Mouse (Mus musculus): ENCODE data around the gene Rpp14.
A peak's percentile ranks its signal among the peaks of the same experiment; 100 is the strongest.

Rpp14 gene

GRCm38 (mm10) chr14:8059938-8060337, 20.2 kb upstream of the Rpp14 start:
- DNase-seq (ENCODE audit: low read depth): peak; percentile 45

DNA sequence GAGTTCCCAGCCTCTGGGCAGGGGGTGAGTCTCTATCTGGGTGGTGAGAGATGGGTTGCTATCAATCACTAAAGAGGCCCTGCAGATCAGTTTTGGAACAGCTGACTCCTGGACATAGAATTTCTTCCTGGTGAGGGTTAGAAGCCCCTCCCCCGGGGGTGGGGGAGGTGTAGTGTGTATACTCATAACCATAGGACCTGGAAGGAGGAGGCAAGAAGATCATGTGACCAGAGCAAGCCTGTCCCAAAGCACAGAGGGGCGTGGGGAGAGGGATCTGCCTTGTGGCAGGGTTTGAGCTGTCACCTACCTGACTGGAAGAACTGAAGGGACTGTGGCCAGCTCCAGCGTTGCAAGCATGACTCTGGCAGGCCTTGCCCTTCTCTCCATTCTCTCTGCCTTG, 18.1 kb upstream of the Rpp14 start:
- DNase-seq (ENCODE audit: low read depth): no peak

GRCm38 (mm10) chr14:8062537-8063301, 17.4 kb upstream of the Rpp14 start:
- no peak for DNase-seq (ENCODE audit: low read depth)

GRCm38 (mm10) chr14:8063835-8064785, 16.1 kb upstream of the Rpp14 start:
- peak; percentile 88 for DNase-seq (ENCODE audit: low read depth)

DNA sequence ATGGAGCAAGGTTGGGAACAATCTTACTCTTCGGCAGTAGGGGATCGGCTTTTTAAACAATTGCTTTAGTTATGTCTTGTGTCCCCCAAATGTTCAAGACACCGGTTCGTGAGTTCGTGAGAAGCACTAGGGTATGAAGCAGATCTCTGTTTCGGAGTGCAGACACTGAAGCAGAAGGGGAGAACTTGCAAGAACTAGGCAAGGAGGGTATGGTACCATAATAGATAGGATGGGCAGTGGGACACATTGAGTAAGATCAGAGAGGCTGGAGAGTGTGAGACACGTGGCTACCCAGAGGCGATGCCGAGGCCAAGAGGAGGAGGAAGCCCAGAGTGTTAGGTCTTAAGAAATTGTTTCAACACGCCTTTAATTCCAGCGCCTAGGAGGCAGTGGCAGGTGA, 551 bp downstream of the Rpp14 start:
- DNase-seq (ENCODE audit: low read depth): peak; percentile 70

DNA sequence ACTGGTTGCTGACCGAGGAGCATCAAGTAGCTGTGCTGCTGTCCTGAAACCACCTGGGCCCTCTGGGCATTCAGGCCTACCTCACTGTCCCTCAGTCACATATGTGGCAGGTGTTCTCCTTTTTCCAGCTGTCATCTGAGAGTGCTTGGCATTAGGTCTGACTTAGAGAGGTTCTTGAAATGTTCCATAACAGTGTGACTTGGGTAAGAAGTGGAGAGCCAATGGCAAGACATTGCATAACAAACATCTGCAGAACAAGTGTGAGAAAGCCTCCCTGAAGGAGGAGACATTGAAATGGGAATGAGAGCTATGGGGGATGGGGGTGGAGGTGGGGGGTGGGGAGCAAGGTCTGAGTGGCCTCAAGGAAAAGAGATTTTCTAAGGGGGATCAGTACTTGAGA, 2.8 kb downstream of the Rpp14 start:
- DNase-seq (ENCODE audit: low read depth): no peak

DNA sequence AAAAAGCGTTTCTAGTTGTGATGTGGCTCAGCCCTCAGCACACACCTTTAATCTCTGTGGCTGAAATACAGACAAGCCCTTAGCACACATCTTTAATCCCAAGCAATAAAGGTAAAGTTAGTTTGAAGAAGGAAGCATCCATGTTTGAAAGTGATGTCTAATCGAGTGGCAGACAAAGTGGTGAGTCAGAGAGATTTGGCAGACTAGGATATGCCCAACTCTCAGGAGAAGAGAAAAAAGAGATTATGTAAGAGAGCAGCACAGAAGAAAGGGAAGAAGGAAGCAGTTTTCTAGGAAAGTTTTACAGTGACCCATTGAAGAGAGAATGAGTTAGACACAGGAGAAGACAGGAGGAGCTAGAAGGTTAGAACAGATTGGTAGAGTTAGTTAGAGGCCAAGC, 8.8 kb downstream of the Rpp14 start:
- DNase-seq (ENCODE audit: low read depth): no peak

GRCm38 (mm10) chr14:8092573-8092972, 12.4 kb downstream of the Rpp14 start:
- peak; percentile 78 for DNase-seq (ENCODE audit: low read depth)

DNA sequence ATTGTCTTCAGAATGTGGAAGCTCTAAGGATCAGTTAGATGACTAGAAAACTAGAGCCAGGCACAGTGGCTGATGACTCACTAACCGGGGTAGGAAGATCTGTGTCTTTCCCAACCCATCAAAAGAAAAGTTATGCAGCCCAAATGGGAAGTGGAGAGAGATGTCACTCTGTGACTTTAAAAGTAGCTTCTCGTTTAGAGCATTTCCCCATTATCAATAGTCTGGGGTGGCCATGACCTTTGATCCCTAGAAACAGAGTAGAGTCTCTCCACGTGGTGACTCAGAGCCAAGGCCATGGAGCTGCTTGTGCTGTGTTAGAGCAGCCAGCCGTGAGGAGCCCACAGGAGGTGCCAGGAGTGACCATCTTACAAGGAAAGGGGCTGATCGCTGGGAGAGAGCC, 13.3 kb downstream of the Rpp14 start:
- DNase-seq (ENCODE audit: low read depth): peak; percentile 69

GRCm38 (mm10) chr14:8094931-8095561, 14.9 kb downstream of the Rpp14 start:
- DNase-seq (ENCODE audit: low read depth): no peak

- peak; percentile 46 for DNase-seq (ENCODE audit: low read depth)
Observed at GRCm38 (mm10) chr14:8095562-8095950, 15.4 kb downstream of the Rpp14 start.

DNA sequence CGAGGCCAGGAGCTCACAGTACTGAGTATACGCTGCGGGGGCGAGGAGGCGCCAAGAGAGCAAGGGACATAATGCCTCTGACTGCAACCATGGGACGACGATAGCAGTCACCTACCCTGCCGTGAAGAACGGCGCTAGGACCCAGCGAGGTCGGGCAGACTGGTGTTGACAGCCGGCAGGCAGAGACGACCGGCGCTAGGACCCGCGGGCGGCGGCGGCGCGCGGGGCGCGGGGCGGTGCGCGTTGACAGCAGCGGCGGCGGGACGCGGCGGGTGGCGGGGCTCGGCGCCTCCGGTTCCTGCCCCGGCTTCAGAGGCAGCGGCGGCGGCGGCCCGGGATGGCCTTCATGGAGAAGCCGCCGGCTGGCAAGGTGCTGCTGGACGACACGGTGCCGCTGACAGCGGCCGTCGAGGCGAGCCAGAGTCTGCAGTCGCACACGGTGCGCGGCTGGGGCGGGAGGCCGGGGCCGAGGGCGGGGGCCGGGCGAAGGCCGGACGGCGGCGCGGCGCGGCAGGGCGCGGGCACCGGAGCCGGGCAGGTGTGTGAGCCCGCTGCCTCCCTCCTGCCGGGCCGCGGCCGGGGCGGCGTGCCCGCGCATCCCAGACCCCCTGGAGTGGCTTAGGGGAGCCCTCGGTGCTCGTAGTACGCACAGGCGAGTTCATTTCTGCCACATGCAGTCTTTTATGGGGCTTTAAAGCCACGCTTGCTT, 18.0 kb downstream of the Rpp14 start, which contains the start of gene Pxk:
Pxk (plus strand) TSS at position 234 of the 709 bp plus-strand sequence.
- DNase-seq (ENCODE audit: low read depth): peak; percentile 85

GRCm38 (mm10) chr14:8098687-8098995, 18.5 kb downstream of the Rpp14 start:
- DNase-seq (ENCODE audit: low read depth): peak; percentile 28

- peak; percentile 84 for DNase-seq (ENCODE audit: low read depth)
Observed at GRCm38 (mm10) chr14:8099561-8100021, 19.4 kb downstream of the Rpp14 start.

DNA sequence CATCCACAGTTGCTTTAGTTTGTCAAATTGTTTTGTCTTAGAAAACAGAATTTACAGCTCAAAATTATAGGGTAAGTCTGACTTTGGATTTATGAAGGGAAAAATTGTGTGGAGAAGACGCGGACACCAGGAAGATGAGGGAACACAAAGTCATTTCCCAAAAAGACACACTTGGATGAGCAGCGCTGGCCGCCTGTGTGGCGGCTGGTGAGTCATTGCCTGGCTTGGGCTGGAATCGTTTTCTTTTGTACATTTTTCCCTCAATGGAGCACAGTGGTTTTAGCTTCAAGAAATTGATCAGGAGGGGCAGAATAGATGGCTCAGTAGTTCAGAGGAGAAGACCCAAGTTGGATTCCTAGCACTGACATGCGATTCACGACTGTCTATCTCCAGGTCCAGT, 21.7 kb downstream of the Rpp14 start:
- DNase-seq (ENCODE audit: low read depth): no peak

- DNase-seq (ENCODE audit: low read depth): no peak
Observed at GRCm38 (mm10) chr14:8102676-8103075, 22.5 kb downstream of the Rpp14 start.

DNA sequence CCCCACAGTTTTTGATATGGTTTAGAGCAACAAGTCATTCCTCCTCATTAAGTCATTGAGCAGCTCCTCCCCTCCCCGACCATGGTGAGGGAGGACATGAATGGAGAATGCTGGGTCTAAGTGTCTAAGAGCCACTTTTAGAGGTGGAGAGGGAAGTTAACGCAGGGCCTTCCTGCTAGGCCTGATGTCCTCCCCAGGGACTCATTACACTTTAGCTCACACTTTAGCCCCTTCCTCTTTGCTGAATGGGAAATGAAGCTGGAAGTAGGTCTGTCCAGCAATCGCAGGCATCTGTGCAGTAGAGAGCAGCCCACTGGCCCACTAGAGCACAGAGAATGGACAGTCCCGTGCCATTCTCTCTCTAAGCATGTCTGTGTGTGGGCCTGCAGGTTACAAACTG, 27.9 kb downstream of the Rpp14 start:
- DNase-seq (ENCODE audit: low read depth): no peak

GRCm38 (mm10) chr14:8108976-8109375, 28.8 kb downstream of the Rpp14 start:
- DNase-seq (ENCODE audit: low read depth): peak; percentile 21

DNA sequence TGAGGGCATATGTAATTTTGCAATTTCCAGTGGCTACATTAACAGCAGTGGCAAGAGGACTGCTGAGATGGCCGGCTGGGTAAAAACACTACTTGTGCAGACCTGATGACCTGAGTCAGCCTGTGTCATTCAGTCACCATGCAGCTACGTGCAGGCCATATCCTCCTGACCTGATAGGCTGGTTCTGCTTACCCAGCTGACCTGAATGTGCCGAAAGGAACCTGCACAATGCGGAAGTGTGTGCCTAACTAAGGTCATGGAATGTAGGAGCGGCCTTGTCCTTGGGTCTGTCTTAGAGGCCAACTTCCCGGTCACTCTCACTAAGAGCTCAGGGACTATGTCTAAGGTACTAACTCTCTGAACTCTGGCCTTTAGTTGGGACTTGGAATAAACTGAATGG, 31.4 kb downstream of the Rpp14 start:
- DNase-seq (ENCODE audit: low read depth): no peak

- no peak for DNase-seq (ENCODE audit: low read depth)
Observed at GRCm38 (mm10) chr14:8112036-8112435, 31.9 kb downstream of the Rpp14 start.

DNA sequence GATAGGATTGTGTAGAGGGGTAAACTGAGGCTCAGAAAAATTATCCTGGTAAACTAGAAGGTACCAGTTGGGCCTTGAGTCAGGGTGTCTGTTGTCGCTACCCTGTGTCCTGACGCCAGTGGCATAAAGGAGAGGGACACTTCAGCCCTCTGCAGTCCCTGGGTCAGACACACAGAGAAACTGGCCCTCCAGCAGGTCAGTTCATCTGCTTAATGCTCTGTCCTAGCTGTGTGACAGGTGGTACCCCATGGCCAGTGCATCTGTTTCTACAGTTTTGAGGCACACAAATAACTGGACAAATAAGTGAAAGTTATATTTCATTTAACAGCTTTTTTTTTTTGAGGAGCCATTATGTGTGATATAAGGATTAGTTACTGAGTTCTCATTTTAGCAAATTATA, 33.4 kb downstream of the Rpp14 start:
- no peak for DNase-seq (ENCODE audit: low read depth)

GRCm38 (mm10) chr14:8114306-8114705, 34.1 kb downstream of the Rpp14 start:
- no peak for DNase-seq (ENCODE audit: low read depth)
